ENCODE assay signal across 17 mouse cellular contexts in the genomic region with DNA sequence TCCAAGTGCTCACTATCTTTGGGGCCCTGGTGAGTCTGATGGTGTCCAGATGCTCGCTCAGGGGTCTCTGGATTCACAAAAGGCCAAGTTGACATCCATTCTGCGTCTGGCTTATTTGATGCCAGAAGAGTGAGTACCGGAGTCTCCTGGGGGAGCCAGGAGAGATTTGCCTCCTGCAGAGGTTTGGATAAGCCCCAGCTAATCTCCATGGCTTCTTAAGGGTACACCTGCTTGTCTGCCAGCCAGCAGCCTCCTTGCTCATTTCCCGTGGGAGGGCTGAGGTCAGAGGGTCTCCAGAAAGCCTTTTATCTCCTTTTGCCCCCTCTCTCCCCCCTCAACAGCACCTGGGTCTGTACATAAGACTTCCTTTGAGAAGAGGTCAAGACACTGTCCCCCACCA.
DNase-seq lines count a peak whose midpoint lies in the region; ATAC-seq lines count a peak whose summit lies in the region.
"Had no signal": no experiment of that assay in that cellular context is flagged by ENCODE, and none has a peak within 500 bp of the region (broad histone marks: within the 10 kb centered on the region; RNA-seq: fewer than 3 reads in every experiment).

No protein-coding gene starts in this region.

- H3K4me3 ChIP-seq in intestine, embryonic 14.5 days (ENCODE audit: low read depth, low read length): no peak overlapping the region
- no peak overlapping the region for H3K4me3 ChIP-seq in intestine, embryonic 16.5 days (ENCODE audit: low read length)
- 0 out of 2 replicates have a peak overlapping the region, but pooled peaks have one; percentile 16 for H3K4me3 ChIP-seq in embryonic facial prominence, embryonic 10.5 days
- H3K4me3 ChIP-seq: erythroblast, embryonic 14.5 days; heart, embryonic 15.5 days; hindbrain, embryonic 15.5 days; lung, embryonic 15.5 days had no signal

- no peak for DNase-seq in intestine, embryonic 14.5 days (ENCODE audit: low spot score)
- DNase-seq in embryonic facial prominence, embryonic 10.5 days (ENCODE audit: low spot score): peak; percentile 64
- DNase-seq in mesoderm, embryonic 11.5 days (ENCODE audit: low read depth, low spot score): peak; percentile 59
- peak; percentile 25 for DNase-seq in yolk sac, embryonic 10.5 days (ENCODE audit: low spot score)
- no peak for DNase-seq in left cerebral cortex, adult 9 months (ENCODE audit: low spot score in 2 of 2)
- no peak for DNase-seq in layer of hippocampus, adult 11-12 months (ENCODE audit: low spot score)
- DNase-seq: adrenal gland, postnatal 14 days; cerebellum, adult 8-10 months; gastrocnemius, postnatal 36 days; kidney, adult 8-10 months; thymus, adult 18-20 months had no signal

- H3K9me3 ChIP-seq in intestine, embryonic 14.5 days (ENCODE audit: control insufficient read depth, low read length): no peaks in the 10 kb centered on the region
- no peaks in the 10 kb centered on the region for H3K9me3 ChIP-seq in intestine, embryonic 16.5 days (ENCODE audit: control insufficient read depth, low read length)
- H3K9me3 ChIP-seq in embryonic facial prominence, embryonic 10.5 days: no peaks in the 10 kb centered on the region
- H3K9me3 ChIP-seq: G1E; heart, embryonic 15.5 days; hindbrain, embryonic 15.5 days; lung, embryonic 15.5 days had no signal

- H3K4me1 ChIP-seq in intestine, embryonic 14.5 days (replicated peaks; ENCODE audit: control insufficient read depth, insufficient read depth, low read length): peaks cover 14% of the 10 kb centered on the region; the same call in 1 of the 2 replicates
- no peaks in the 10 kb centered on the region for H3K4me1 ChIP-seq in intestine, embryonic 16.5 days (ENCODE audit: control insufficient read depth, insufficient read depth, low read length)
- H3K4me1 ChIP-seq in embryonic facial prominence, embryonic 10.5 days: peaks cover 38% of the 10 kb centered on the region
- H3K4me1 ChIP-seq: heart, embryonic 15.5 days; lung, embryonic 15.5 days had no signal

- ATAC-seq in intestine, embryonic 14.5 days (replicated peaks; ENCODE audit: low FRiP score, low TSS enrichment, low read depth): 0 out of 2 replicates have a peak, but pooled peaks have one; percentile 15
- ATAC-seq in intestine, embryonic 16.5 days: no peak

- no peak overlapping the region for H3K9ac ChIP-seq in intestine, embryonic 14.5 days (ENCODE audit: low read length)
- H3K9ac ChIP-seq in intestine, embryonic 16.5 days (ENCODE audit: low read depth, low read length): no peak overlapping the region
- H3K9ac ChIP-seq: heart, embryonic 15.5 days; hindbrain, embryonic 15.5 days; lung, embryonic 15.5 days had no signal

- H3K27me3 ChIP-seq in intestine, embryonic 14.5 days (replicated peaks; ENCODE audit: control insufficient read depth, insufficient read depth, low read length): no peaks in the 10 kb centered on the region
- no peaks in the 10 kb centered on the region for H3K27me3 ChIP-seq in intestine, embryonic 16.5 days (replicated peaks; ENCODE audit: control insufficient read depth, insufficient read depth, low read length)
- H3K27me3 ChIP-seq in embryonic facial prominence, embryonic 10.5 days (replicated peaks; ENCODE audit: low read depth, poor library complexity, severe bottlenecking): no peaks in the 10 kb centered on the region
- H3K27me3 ChIP-seq: heart, embryonic 15.5 days; hindbrain, embryonic 15.5 days; lung, embryonic 15.5 days had no signal

- no peaks in the 10 kb centered on the region for H3K36me3 ChIP-seq in intestine, embryonic 14.5 days (ENCODE audit: control insufficient read depth, insufficient read depth, low read length)
- H3K36me3 ChIP-seq in intestine, embryonic 16.5 days (ENCODE audit: control insufficient read depth, insufficient read depth, low read length): no peaks in the 10 kb centered on the region
- peaks cover 22% of the 10 kb centered on the region for H3K36me3 ChIP-seq in embryonic facial prominence, embryonic 10.5 days (replicated peaks)
- H3K36me3 ChIP-seq: G1E; heart, embryonic 15.5 days; lung, embryonic 15.5 days had no signal

- H3K4me2 ChIP-seq in intestine, embryonic 14.5 days (ENCODE audit: low read length): no peak overlapping the region
- no peak overlapping the region for H3K4me2 ChIP-seq in intestine, embryonic 16.5 days (ENCODE audit: low read depth, low read length)
- H3K4me2 ChIP-seq: heart, embryonic 15.5 days; hindbrain, embryonic 15.5 days; lung, embryonic 15.5 days had no signal

- WGBS in intestine, embryonic 14.5 days: 23% methylated on average over 4 of the region's 4 CpGs
- 30% methylated on average over 4 of the region's 4 CpGs for WGBS in intestine, embryonic 16.5 days
- WGBS in embryonic facial prominence, embryonic 10.5 days: 11% methylated on average over 4 of the region's 4 CpGs

- no peak overlapping the region; the same call in 1 of the 2 replicates for H3K27ac ChIP-seq in intestine, embryonic 14.5 days (ENCODE audit: low read depth)
- H3K27ac ChIP-seq in intestine, embryonic 16.5 days (ENCODE audit: low read length): no peak overlapping the region
- peak overlapping the region; percentile 63 for H3K27ac ChIP-seq in embryonic facial prominence, embryonic 10.5 days (replicated peaks)
- H3K27ac ChIP-seq: heart, embryonic 15.5 days; hindbrain, embryonic 15.5 days; lung, embryonic 15.5 days had no signal

Comparison
In these comparisons a context has a peak if more than half of its experiments do, and no peak if none do; other contexts are left out.
1. DNase-seq: peak in embryonic facial prominence, embryonic 10.5 days (single experiment), mesoderm, embryonic 11.5 days (single experiment) and yolk sac, embryonic 10.5 days (single experiment); none in intestine, embryonic 14.5 days (single experiment), left cerebral cortex, adult 9 months (0 of 2) and layer of hippocampus, adult 11-12 months (single experiment).